Mouse (Mus musculus) ES-E14 (cell line): Measurements from ENCODE around the gene Dclre1a.
"Not testable (repeated sequence)": the region's sequence is repeated elsewhere in the genome, so short reads cannot be mapped to it uniquely, and the experiment has no call there.

ENCODE experiments used
- CHD2 ChIP-seq: IDR thresholded peaks from 2 replicates; pipeline ENCODE4 v1.6.1; 2014; ENCODE audit warnings: mild to moderate bottlenecking, low read depth, low read length, inconsistent platforms
- HCFC1 ChIP-seq: IDR thresholded peaks from 2 replicates; pipeline ENCODE4 v1.6.1; 2012; ENCODE audit warnings: low read length, inconsistent platforms, borderline replicate concordance; ENCODE audit not compliant: insufficient read depth
- MAFK ChIP-seq: IDR thresholded peaks from 2 replicates; pipeline ENCODE4 v1.6.1; 2014; ENCODE audit warnings: mild to moderate bottlenecking, low read depth, low read length, inconsistent platforms; ENCODE audit not compliant: insufficient read depth
- ZC3H11A ChIP-seq: IDR thresholded peaks from 2 replicates; pipeline ENCODE4 v1.6.1; 2012; ENCODE audit warnings: low read depth, mild to moderate bottlenecking, inconsistent platforms, low read length, borderline replicate concordance
- ZNF384 ChIP-seq: IDR thresholded peaks from 2 replicates; pipeline ENCODE4 v1.6.1; 2012; ENCODE audit warnings: low read depth, low read length, inconsistent platforms

DNA sequence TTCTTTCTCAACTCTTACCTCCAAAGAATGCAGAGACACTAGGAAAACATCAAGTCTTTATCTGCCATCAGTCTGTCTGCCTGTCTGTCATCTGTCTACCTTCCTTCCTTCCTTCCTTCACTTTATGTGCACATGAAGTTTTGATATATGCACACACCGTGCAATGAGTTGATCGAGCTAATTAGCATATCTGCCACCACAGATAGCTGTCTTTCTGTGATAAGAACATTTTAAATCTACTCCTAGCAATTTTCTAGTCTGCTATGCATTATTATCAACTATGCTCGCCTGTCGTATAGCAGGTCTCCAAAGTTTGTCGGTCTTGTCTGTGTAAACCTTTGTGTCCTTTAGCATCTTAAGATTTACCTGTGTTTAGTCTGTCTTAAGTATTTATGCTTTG, 44.5 kb downstream of the Dclre1a start:
- TF ChIP-seq CHD2, HCFC1, MAFK, ZC3H11A, ZNF384: not testable (repeated sequence)
